Mouse (Mus musculus) mature B cell (primary cell): Measurements from ENCODE around the gene Gucy2e.

Experiments used
- in situ Hi-C: fragments of 300-500 bp; cut with MboI; formaldehyde crosslinking; loops from 2 replicates; pipeline ENCODE4 v1.14.3; 2019

Gucy2e gene

GRCm38 (mm10) chr11:69174722-69175121 lies 62.1 kb downstream of the Gucy2e start:
- in situ Hi-C loops = no loop called here

- in situ Hi-C loops = no loop called here
Measured at GRCm38 (mm10) chr11:69172606-69173005, 64.2 kb downstream of the Gucy2e start.

GRCm38 (mm10) chr11:69171626-69172025 lies 65.2 kb downstream of the Gucy2e start:
- in situ Hi-C loops = no loop called here

GRCm38 (mm10) chr11:69169313-69169712 lies 67.5 kb downstream of the Gucy2e start:
- in situ Hi-C loops = no loop called here
